Mouse (Mus musculus): ENCODE results near the gene Gm4881.

Gm4881 gene

GRCm38 (mm10) chr7:24877588-24877987, 66.7 kb downstream of the Gm4881 start:
- DNase-seq (ENCODE audit: low read depth, low spot score) = no peak
- H3K27me3 ChIP-seq (ENCODE audit: control insufficient read depth, insufficient read depth, low read length, poor library complexity, severe bottlenecking) = no peaks in the 10 kb centered on the region; the same call in 1 of the 2 replicates
- H3K36me3 ChIP-seq (ENCODE audit: control insufficient read depth, insufficient read depth, low read length, poor library complexity, severe bottlenecking) = no peaks in the 10 kb centered on the region

Data from splenic B cell, adult 2 months (primary cell).